Mouse (Mus musculus): ENCODE measurements around the gene Gltpd2.

The Gltpd2 gene

DNA sequence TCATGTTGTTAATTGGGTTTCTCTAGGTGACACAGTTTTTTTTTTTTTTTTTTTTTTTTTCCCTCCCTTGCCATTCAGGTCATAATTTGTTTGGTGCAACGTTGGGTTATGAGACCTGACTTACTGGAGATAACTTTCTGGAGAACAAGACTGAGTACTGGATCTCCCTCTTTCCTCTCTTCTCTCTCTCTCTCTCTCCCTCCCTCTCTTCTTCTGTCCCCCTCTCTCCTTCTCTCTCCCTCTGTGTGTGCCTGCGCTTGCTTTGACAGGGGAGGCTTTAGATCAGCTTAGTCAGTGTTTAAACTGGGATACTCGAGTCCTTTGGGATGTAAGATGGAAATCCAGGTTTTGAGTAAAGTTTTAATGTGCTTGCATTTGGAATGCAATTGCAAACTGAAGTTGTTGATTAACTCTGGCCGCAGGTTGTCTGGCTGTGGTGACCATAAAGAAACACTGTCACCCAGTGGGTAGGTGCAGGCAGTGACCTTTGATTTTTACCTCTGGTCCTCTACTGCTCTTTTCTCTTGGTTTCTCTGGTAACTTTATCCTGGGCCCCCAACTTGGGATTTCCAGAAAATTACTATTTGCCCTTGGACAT, 45.4 kb downstream of the Gltpd2 start:
- no peak for DNase-seq

DNA sequence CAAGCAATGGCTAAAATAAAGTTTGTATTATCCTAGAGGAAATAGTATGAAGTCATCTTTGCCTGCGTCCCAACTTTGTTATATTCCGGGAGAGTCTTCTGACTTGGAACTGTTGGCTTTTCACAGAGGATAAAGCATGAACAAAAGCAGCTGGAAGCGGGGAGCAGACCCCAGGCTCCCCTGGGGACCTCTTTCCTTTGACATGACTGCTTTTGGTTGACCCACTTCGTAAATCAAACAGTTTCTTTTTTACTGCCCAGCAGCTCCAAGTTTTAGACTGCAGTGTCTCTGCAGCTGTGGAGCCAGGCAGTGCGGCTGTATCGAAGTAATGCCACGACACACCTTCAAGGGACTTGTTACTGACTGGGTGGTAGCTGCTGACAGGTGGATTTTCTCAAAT, 47.6 kb downstream of the Gltpd2 start:
- no peak for DNase-seq

Measured in cerebellum, adult 9-10 months (tissue).